Mouse (Mus musculus) T-helper 1 cell (primary cell): ENCODE measurements around the gene E330034G19Rik.
"Not testable (repeated sequence)": the region's sequence is repeated elsewhere in the genome, so short reads cannot be mapped to it uniquely, and the experiment has no call there.

ENCODE experiments used
- in situ Hi-C: fragments of 300-600 bp; cut with MboI, MseI; formaldehyde crosslinking; loops from one replicate; pipeline ENCODE4 v1.15.1; 2025; ENCODE audit warnings: high pct_unique_total_duplicates

The E330034G19Rik gene

GRCm38 (mm10) chr14:24347007-24347406 lies 54.0 kb downstream of the E330034G19Rik start:
- in situ Hi-C loops, result not testable (repeated sequence)

- in situ Hi-C loops, result no loop called here
Measured at GRCm38 (mm10) chr14:24358295-24358951, 65.4 kb downstream of the E330034G19Rik start.
